Mouse (Mus musculus) monocyte, adult 5-6 weeks (primary cell): Measurements from ENCODE around the gene Rfng. TPM values are rescaled to one million over a fixed set of nuclear protein-coding genes. Genes with fewer than 3 reads are reported as not detected.
"Not testable (repeated sequence)": the region's sequence is repeated elsewhere in the genome, so short reads cannot be mapped to it uniquely, and the experiment has no call there.

Experiments used
- ATAC-seq: fragments of 153-309, 156-312 bp; replicated peaks from 2 replicates; pipeline ENCODE4 v1.8.0; 2017; ENCODE audit warnings: mild to moderate bottlenecking; ENCODE audit not compliant: low TSS enrichment, insufficient number of reproducible peaks, severe bottlenecking, poor library complexity, low FRiP score
- total RNA-seq: library from RNA; stranded (forward); fragments of 200-1000, 200-491, 200-594 nt; gene quantifications from 3 replicates; pipeline ENCODE4 v1.2.3, GENCODE M21; 2017

Rfng gene
- 1.0 to 3.9 TPM (median 1.2 TPM) in 3 replicates for total RNA-seq

GRCm38 (mm10) chr11:120784064-120784791 is at the start of gene Rfng, which contains the start of gene Gps1:
Gene Rfng (minus strand): TSS chr11:120784207.
Gene Gps1 (plus strand): TSS chr11:120784272.
- no peak for ATAC-seq

GRCm38 (mm10) chr11:120832962-120833361 is 49.0 kb upstream of the Rfng start:
- ATAC-seq = not testable (repeated sequence)

- ATAC-seq = no peak
Measured at GRCm38 (mm10) chr11:120831659-120832440, 47.8 kb upstream of the Rfng start.

- no peak for ATAC-seq
Measured at GRCm38 (mm10) chr11:120830686-120831085, 46.7 kb upstream of the Rfng start.

GRCm38 (mm10) chr11:120829757-120830532 is 45.9 kb upstream of the Rfng start:
- ATAC-seq = no peak

- ATAC-seq = no peak
Measured at GRCm38 (mm10) chr11:120828416-120828815, 44.4 kb upstream of the Rfng start.

GRCm38 (mm10) chr11:120826016-120826953 is 42.3 kb upstream of the Rfng start:
- no peak for ATAC-seq

- ATAC-seq = no peak
Measured at GRCm38 (mm10) chr11:120825289-120825863, 41.4 kb upstream of the Rfng start.

GRCm38 (mm10) chr11:120824787-120825288 is 40.8 kb upstream of the Rfng start:
- peak; percentile 14; the same call in 1 of the 2 replicates for ATAC-seq

GRCm38 (mm10) chr11:120823956-120824786 is 40.2 kb upstream of the Rfng start, which contains the start of gene Fasn:
Gene Fasn (minus strand): TSS chr11:120824547.
- ATAC-seq = peak; percentile 75

GRCm38 (mm10) chr11:120823551-120823947 is 39.5 kb upstream of the Rfng start:
- ATAC-seq = no peak

GRCm38 (mm10) chr11:120822831-120823550 is 39.0 kb upstream of the Rfng start:
- ATAC-seq = 0 out of 2 replicates have a peak, but pooled peaks have one; percentile 7

- ATAC-seq = no peak
Measured at GRCm38 (mm10) chr11:120822321-120822720, 38.3 kb upstream of the Rfng start.

- no peak for ATAC-seq
Measured at GRCm38 (mm10) chr11:120821076-120821922, 37.3 kb upstream of the Rfng start.

- ATAC-seq = no peak
Measured at GRCm38 (mm10) chr11:120820546-120820945, 36.5 kb upstream of the Rfng start.
